Mouse (Mus musculus) left cerebral cortex, postnatal 36 days (tissue): ENCODE measurements around the gene Foxk1. TPM values are rescaled to one million over a fixed set of nuclear protein-coding genes. Genes with fewer than 3 reads are reported as not detected.
A peak's percentile ranks its signal among the peaks of the same experiment; 100 is the strongest.

Experiments used
- DNase-seq, 2 experiments: peaks; one replicate each; pipeline ENCODE4 v3.0.0; 2021 to 2022; ENCODE audit warnings: low spot score in 2 of 2, mixed read lengths in 1 of 2
- intact Hi-C: fragments of 180-260 bp; cut with DNase I; formaldehyde crosslinking; loops from one replicate; pipeline ENCODE4 v1.15.1; 2025
- total RNA-seq, 2 experiments: library from RNA; stranded (reverse); gene quantifications; 2 replicates each; pipeline ENCODE4 v1.2.3; 2021

Gene Foxk1
- total RNA-seq, 2 experiments from 2014 or later, result 42.4 to 42.5 TPM

DNA sequence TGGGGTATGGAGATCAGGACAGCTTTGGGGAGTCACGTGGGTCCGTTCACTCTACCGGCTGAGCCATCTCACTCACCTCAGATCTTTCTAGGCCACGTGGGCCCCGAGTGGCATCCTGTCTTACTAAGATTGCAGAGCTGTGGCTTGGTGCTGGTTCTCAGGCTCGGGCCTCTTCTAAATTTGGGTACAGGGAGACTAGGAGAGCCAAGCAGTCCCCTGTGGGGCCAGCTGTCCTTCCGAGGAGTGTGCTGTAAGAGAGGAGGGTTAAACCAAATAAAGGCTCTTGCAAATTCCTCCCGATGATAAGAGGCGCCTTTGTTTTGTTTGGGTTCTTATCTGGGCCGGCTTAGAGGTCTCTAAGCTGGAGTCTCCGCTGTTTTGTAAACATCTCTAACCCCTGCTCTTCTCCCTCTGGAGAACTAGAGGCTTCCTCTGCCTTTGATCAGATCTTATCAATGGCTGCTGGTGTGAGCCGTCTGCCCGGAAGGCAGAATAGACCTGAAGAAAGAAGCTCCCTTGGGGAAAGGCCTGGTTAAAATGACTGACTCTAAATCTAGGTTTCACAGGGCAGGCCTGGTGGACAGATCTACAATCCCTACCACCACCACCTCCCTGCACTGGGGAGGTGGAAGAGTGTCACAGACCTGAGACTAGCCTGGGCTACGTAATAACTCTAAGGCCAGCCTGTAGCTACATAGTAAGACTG, 14.9 kb downstream of the Foxk1 start:
- intact Hi-C loops, result no loop called here
- no peak for DNase-seq

DNA sequence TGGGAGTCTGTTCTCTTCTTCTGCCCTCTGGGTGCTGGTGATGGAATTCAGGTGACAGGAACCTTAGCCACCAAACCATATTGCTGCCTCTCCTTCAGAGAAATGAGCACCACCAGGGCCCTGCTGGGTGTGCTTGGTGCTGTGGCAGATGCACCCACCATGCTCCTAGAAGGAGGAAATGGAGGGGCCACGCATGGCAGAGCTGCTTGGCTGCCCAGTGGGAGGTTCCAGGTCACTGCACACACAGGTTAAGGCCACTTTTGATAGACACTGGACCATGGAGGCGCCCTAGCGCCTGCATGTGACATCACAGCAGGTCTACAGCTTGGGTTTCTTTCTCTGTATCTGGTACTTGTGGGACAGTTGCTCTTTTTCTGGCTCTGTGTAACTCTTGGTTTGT, 15.8 kb downstream of the Foxk1 start:
- intact Hi-C loops, result no loop called here
- no peak for DNase-seq

DNA sequence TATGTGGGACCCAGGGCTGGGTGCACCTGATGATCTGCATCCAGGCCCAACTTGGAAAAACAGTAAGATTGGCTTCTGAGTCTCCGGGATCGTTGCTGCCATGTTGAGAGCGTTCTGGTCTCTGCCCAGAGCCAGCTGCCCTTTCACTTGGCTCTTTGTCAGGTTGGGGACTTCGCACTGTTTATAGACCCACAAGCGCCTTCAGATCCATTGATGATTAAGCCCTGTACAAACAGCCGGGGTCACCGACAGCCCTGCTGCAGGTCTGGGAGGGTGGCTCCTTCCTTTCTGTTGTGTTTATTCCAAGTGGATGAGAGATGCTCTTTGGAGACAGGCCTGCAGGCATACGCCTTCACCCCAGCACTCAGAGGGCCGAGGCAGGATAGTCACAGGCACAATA, 16.6 kb downstream of the Foxk1 start:
- no peak for DNase-seq
- intact Hi-C loops, result no loop called here

GRCm38 (mm10) chr5:142418419-142418818, 17.1 kb downstream of the Foxk1 start:
- intact Hi-C loops, result no loop called here
- no peak for DNase-seq

DNA sequence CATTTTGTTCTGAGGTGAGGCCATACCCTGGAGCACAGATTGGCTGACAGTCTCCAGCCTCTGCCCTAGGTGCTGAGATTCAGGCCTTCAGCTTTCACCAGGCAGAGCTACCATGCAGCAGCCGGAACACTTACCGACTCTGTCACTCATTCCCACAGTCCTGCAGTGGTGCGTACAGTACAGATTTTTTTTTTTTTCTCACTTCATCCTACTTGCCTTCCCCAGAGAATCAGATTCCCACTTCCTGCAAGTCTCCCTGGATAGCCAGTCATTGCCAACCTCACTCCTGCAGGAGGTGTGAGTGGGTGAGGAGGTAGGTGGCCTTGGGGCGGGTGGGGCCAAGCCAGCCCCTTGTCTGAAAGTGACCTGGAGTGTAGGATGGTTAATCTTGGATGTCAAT, 19.0 kb downstream of the Foxk1 start:
- DNase-seq, result no peak
- intact Hi-C loops, result loop anchor here (2.0 kb wide), 1 partner anchor 18 kb away; no protein-coding TSS in a partner anchor

- intact Hi-C loops, result loop anchor here (2.0 kb wide), 1 partner anchor 18 kb away; no protein-coding TSS in a partner anchor
- DNase-seq, result no peak
These were observed 19.6 kb downstream of the Foxk1 start for GRCm38 (mm10) chr5:142420920-142421319.

DNA sequence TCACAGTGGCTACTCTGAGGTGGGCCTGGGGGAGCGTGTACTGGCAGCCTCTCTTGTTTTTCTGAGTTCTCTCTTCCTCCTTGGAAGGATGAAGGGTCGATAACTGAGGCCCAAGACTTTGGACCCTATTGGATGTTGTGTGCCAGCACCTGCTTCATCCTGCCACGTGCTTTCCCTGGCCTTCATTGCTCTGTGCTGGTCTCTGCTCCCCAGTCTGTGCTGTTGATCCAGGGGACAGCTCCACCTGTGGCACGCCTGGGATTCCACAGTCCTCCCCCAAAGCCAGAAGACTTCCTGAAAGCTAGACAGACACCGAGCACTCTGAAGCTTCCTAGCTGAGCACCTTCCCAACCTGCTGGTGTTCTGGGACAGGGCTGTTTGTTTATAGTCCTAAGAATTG, 20.6 kb downstream of the Foxk1 start:
- intact Hi-C loops, result loop anchor here (2.0 kb wide), 1 partner anchor 19 kb away; no protein-coding TSS in a partner anchor
- DNase-seq, result no peak

DNA sequence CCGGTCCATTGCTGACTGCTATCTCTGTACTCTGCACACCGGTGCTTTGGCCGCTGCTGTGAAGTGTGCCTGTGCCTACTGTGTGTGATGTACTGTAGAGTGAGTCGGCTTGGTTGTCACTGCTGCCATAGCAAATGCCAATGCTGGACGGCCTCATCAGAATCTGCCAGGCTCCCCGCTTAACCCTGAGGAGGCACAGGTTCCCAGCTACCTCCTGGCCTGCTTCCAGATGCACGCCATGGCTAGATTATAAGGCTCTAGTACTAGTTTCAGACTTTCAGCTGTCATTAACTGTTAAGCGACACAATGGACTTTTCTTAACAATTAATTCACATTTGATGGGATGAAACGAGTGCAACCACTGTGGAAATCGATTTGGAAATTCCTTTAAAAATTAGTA, 21.8 kb downstream of the Foxk1 start:
- intact Hi-C loops, result no loop called here
- no peak for DNase-seq

DNA sequence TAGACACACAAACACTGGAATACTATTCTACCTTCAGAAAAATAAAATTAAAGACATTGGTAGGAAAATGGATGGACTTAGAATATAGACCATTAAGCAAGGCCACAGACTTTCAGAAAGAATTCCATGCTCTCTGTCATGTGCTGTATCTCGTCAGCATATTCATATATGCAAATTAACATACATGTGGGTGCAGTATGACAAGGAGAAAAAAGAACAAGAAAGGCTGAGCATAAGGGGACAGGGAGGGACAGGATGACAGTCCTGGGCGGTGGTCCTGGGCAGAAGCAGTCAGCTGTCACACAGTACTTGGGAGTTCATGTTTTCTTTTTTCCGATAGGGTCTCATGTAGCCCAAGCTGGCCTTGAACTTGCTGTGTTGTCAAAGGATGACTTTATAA, 22.4 kb downstream of the Foxk1 start:
- intact Hi-C loops, result no loop called here
- no peak for DNase-seq

DNA sequence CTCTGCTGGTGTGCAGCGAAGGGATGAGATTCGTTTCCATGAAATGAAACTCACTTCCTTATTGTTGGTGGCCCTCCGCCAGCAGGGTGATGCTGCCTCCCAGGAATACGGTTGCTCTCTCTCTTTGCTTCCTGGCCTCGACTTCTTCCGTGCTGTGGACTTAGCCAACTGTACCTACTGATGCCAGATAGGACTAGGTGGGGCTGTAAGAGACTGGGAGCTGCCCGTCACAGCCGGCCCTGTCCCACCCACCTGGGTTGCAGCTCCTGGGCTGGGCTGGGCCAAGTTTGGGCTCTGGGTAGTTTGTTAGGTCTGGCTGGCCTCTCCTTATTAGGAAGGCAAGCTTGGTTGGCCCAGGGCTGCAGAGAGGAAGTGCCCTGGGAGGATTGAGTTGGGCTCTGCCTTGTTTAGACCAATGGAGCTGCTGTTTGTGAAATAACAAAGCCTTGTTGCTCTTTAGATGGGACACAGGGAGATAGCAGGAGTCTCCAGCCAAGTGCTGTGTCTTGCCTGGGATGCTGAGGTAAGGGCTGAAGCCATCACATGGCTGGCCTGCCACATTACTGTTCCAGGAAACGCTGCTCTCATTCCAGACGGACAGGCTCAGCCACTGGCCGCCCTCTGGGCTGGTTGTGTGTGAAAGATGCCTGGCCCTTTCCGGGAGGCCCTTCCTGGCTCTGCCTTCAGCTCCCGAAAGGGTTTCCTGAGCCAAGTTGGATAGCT, 23.5 kb downstream of the Foxk1 start:
- intact Hi-C loops, result no loop called here
- DNase-seq, result no peak

DNA sequence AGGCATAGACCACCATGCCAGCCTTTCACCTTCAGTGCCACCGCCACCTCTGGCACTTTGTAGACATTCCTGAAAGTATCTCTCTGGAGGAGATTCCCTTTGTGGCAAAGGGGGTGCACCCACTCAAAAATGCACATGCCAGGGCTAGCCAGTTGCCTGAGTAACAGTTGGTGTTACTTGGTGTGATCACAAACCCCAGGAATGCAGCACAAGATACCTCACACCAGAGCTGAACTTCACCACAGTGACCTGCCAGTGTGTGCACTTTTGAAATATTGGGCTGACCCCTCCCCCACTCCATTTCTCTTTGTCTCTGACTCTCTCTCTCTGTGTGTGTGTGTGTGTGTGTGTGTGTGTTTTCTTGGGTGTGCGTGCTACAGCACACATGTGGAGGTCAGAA, 25.2 kb downstream of the Foxk1 start:
- DNase-seq, result no peak
- intact Hi-C loops, result no loop called here

DNA sequence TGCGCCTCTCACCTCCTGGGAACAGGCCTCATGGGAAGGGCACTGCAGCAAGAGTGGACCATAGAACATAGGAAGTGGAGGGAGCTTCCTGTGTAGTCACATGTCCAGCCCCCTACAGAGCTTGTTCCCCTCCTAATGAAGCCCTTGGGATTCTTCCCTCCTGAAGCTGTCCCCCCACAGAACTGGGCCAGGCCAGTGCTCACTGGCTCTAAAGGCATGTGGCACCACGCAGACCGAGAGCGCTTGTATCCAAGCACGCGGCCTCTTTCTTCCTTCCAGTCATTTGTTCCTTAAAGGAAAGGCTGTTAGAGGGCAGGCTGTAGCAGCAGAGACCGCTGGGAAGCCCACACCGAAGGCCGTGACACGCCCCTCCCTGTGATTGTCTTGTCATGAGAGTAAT, 26.6 kb downstream of the Foxk1 start:
- DNase-seq, result no peak
- intact Hi-C loops, result no loop called here

- intact Hi-C loops, result no loop called here
- no peak for DNase-seq
These were observed 27.4 kb downstream of the Foxk1 start for GRCm38 (mm10) chr5:142428691-142429090.

DNA sequence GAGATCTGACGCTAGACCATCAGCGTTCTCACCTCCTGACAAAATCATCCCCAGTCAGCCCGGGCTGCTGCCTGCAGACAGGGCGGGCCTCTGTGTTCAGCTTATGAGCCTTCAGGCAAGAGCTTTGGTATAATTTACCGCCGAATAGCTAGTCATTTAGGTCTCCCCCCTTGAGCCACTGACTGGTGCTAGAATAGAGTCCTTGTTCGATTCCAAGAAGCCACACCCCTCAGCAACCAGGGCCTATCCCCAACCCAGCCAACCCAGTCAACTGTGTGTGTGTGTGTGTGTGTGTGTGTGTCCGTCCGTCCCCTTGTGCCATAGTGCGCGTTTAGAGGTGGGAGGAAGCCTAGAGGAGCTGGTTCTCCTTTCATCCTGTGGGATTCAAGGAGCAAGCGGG, 29.7 kb downstream of the Foxk1 start:
- DNase-seq, result no peak
- intact Hi-C loops, result no loop called here

DNA sequence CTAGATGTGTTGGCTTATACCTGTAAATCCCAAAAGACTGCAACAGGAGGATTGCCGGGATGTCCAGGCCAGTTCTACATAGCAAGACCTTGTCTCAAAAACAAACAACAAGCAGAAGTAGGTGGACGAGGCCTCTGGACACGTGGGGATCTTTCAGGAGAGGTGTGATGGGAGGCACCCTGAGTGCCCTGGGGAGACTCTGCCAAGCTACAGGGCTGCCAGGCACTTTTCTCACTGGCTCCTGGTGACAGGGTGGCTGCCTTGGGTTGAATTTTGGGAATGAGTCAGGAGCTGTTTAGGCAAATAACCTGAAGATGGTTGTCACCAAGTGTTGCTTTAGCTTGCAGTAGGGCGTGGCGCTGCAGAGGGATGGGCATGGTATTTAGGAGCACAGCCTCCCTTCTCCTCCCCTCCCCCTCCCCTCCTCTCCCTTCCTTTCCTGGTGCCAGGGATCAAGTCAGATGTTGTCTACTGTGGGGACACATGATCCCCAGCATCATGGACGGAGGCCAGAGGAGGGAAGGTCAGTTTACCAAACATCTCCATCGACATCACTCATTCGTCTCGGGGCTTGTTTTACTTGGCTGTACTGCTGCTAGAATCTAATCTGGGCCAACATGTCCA, 30.6 kb downstream of the Foxk1 start:
- intact Hi-C loops, result no loop called here
- DNase-seq, result no peak

GRCm38 (mm10) chr5:142432695-142433094, 31.4 kb downstream of the Foxk1 start:
- no peak for DNase-seq
- intact Hi-C loops, result no loop called here

- peak; percentile 76 to 82 for DNase-seq
- intact Hi-C loops, result no loop called here
These were observed 32.8 kb downstream of the Foxk1 start for GRCm38 (mm10) chr5:142434052-142434451.

- no peak for DNase-seq
- intact Hi-C loops, result no loop called here
These were observed 34.4 kb downstream of the Foxk1 start for GRCm38 (mm10) chr5:142435736-142436135.

- intact Hi-C loops, result no loop called here
- DNase-seq, result peak; percentile 67 to 74
These were observed 37.2 kb downstream of the Foxk1 start for GRCm38 (mm10) chr5:142438380-142438938.

DNA sequence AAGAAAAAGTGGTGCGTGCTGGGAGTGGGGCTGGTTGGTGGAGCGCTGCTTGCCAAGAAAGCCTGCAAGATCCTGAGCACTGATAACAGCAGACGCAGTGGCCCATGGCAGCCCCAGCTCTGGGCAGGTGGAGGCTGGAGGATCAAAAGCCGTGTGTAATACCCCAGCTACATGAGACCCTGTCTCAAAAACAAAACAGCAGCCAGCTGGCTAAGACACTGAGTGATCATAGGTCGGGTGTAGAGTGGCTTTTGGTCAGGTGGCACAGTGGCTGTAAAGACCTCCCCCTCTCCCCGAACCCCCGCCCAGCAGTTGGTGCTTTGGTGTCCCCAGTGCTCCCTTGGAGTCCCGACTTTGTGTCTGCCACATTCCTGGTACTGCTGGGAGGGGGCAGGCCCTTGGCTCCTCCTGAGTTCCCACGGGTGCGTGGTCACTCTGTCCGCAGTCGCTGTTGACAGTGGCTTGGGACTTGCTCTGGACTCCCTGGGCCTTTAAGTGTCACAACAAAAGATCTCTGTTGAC, 38.7 kb downstream of the Foxk1 start:
- intact Hi-C loops, result loop anchor here (10.0 kb wide), 1 partner anchor 1595 kb away; no protein-coding TSS in a partner anchor

More for the DNA sequence above, 38.7 kb downstream of the Foxk1 start:
- no peak for DNase-seq
